Mouse (Mus musculus) stomach, postnatal 0 days (tissue): ENCODE measurements around the gene Vwf. TPM values are rescaled to one million over a fixed set of nuclear protein-coding genes. Genes with fewer than 3 reads are reported as not detected.

Experiments
- ATAC-seq: fragments of 200-750 bp; cut with Nextera tagmentation; 2 replicates; pipeline ENCODE4 v1.8.0; 2017; ENCODE audit not compliant: low FRiP score, low TSS enrichment
- DNase-seq: peaks from one replicate; pipeline ENCODE4 v3.0.0-alpha.2; 2016; ENCODE audit warnings: low spot score
- H3K27ac ChIP-seq: fragments of 300-500 bp; sonication (generic); replicated peaks from 2 replicates; pipeline ENCODE4 v1.5.1; 2014; ENCODE audit warnings: mild to moderate bottlenecking, control low read depth
- H3K27me3 ChIP-seq: fragments of 300-500 bp; sonication (generic); 2 replicates; pipeline ENCODE4 v1.6.1; 2014; ENCODE audit warnings: low read length; ENCODE audit not compliant: control insufficient read depth, insufficient read depth
- H3K36me3 ChIP-seq: fragments of 300-500 bp; sonication (generic); 2 replicates; pipeline ENCODE4 v1.6.1; 2014; ENCODE audit warnings: low read length, mixed read lengths; ENCODE audit not compliant: control insufficient read depth, insufficient read depth
- H3K4me1 ChIP-seq: fragments of 300-500 bp; sonication (generic); replicated peaks from 2 replicates; pipeline ENCODE4 v1.6.1; 2014; ENCODE audit warnings: antibody characterized with exemption; ENCODE audit not compliant: control insufficient read depth, insufficient read depth
- H3K4me2 ChIP-seq: fragments of 300-500 bp; sonication (generic); replicated peaks from 2 replicates; pipeline ENCODE4 v1.6.1; 2014; ENCODE audit warnings: low read depth, mild to moderate bottlenecking, control low read depth, moderate library complexity
- H3K4me3 ChIP-seq: fragments of 300-500 bp; sonication (generic); 2 replicates; pipeline ENCODE4 v1.5.1; 2014; ENCODE audit warnings: low read depth, low read length, control low read depth
- H3K9ac ChIP-seq: fragments of 300-500 bp; sonication (generic); 2 replicates; pipeline ENCODE4 v1.6.1; 2014; ENCODE audit warnings: mild to moderate bottlenecking, low read length, control low read depth, mixed read lengths
- H3K9me3 ChIP-seq: fragments of 300-500 bp; sonication (generic); 2 replicates; pipeline ENCODE4 v1.6.1; 2016; ENCODE audit warnings: low read length; ENCODE audit not compliant: control insufficient read depth
- CTCF ChIP-seq: IDR thresholded peaks from 2 replicates; pipeline ENCODE4 v1.5.1; 2016; ENCODE audit warnings: antibody characterized with exemption, low read depth, mild to moderate bottlenecking, moderate library complexity
- EP300 ChIP-seq: optimal IDR thresholded peaks from 2 replicates; pipeline ENCODE3; 2016; ENCODE audit warnings: antibody characterized with exemption
- WGBS: fragments of 180-500 bp; shearing (Covaris S2); extraction: QIAGEN DNeasy Blood & Tissue Kit; methylation state at CpG from one replicate; pipeline ENCODE4 v1.1.7; 2014; 5-methylcytosine and 5-hydroxymethylcytosine counted together
- polyA plus RNA-seq: library from polyadenylated mRNA; unstranded; fragments of >200 nt; fragmentation: Nextera tagmentation; extraction: Ambion mirVana; gene quantifications from 2 replicates; pipeline ENCODE4 v1.2.1, GENCODE M21; 2015

Vwf gene
- polyA plus RNA-seq, 1 experiment from 2014 or later: 7.8 TPM

DNA sequence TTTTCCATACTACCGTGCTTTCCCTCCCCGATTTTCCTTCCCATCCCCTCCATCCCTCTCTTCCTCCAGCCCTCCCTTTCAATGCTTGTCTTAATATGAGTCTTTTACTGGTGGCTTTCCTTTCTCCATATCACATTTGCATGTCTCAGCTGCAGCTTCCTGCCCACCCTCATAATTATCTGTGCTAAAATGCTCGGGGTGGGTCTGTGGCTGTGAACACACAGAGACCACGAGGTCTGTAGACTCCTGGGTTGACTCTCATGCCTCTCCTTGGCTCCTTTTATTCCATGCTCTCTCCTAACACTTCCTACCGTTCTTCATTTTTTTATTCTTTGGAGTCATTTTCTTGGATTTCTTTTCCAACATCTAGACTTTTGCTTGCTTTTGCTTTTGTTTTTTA is 3.6 kb downstream of the Vwf start:
- 60% methylated on average over 5 of the region's 5 CpGs for WGBS
- TF ChIP-seq CTCF: no peak
- no peak for TF ChIP-seq EP300
- ATAC-seq (no peak), DNase-seq (no peak)
- no peaks in the 10 kb centered on the region for H3K27me3 ChIP-seq
- H3K4me3 ChIP-seq: no peak overlapping the region
- no peaks in the 10 kb centered on the region for H3K9me3 ChIP-seq
- no peaks in the 10 kb centered on the region for H3K4me1 ChIP-seq
- H3K36me3 ChIP-seq: no peaks in the 10 kb centered on the region
- H3K27ac ChIP-seq: no peak overlapping the region
- no peak overlapping the region for H3K4me2 ChIP-seq
- no peak overlapping the region for H3K9ac ChIP-seq

DNA sequence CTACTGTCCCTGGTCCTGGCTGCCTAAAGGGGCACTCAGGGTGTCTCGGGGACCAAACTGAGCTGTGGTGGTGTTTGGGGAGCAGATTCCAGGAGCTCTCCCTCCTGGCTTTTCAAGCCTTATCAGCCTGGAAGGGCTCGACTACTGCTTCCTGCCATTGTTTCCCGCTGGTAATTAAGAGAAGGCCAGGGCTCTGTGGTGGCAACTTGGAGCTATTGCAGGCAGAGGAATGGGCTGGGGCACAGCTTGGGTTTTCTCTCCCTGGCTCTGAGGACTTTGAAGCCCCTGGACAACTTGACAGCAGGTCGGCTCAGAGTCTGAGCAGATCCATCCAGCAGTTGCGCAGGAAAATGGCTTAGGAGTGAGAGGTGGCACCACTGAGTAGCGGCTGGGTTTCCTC is 6.2 kb downstream of the Vwf start:
- 64% methylated on average over 6 of the region's 6 CpGs for WGBS
- Histone ChIP-seq H3K27ac (no peak overlapping the region), H3K4me2 (no peak overlapping the region), H3K9ac (no peak overlapping the region), H3K4me3 (no peak overlapping the region), H3K4me1 (no peaks in the 10 kb centered on the region), H3K27me3 (no peaks in the 10 kb centered on the region), H3K36me3 (no peaks in the 10 kb centered on the region), H3K9me3 (no peaks in the 10 kb centered on the region)
- no peak for TF ChIP-seq EP300
- TF ChIP-seq CTCF: no peak
- DNase-seq (no peak), ATAC-seq (no peak)

DNA sequence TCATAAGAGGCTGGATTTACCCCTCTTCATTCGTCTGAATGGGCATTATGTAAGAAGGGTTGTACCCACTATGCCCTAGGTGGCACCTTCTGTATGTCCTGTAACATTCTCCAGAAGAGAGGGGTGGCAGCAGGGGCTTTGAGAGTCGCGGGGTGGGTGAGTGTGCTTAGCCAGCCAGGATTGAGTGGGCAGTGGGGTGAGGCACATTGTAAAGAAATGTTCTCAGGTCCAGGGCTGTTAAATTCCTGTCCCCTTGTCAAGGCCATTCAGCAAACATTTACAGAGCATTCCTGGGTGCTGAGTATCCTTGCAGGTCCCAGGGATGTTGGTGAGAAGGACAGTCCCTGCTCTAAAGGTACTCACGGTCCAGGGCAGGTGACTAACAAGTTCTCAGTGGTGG is 7.0 kb downstream of the Vwf start:
- Histone ChIP-seq H3K27ac (no peak overlapping the region), H3K9me3 (no peaks in the 10 kb centered on the region), H3K27me3 (no peaks in the 10 kb centered on the region), H3K4me2 (no peak overlapping the region), H3K4me3 (no peak overlapping the region), H3K4me1 (no peaks in the 10 kb centered on the region), H3K9ac (no peak overlapping the region), H3K36me3 (no peaks in the 10 kb centered on the region)
- TF ChIP-seq EP300: no peak
- no peak for TF ChIP-seq CTCF
- DNase-seq (no peak), ATAC-seq (no peak)
- WGBS: 54% methylated on average over 4 of the region's 4 CpGs

DNA sequence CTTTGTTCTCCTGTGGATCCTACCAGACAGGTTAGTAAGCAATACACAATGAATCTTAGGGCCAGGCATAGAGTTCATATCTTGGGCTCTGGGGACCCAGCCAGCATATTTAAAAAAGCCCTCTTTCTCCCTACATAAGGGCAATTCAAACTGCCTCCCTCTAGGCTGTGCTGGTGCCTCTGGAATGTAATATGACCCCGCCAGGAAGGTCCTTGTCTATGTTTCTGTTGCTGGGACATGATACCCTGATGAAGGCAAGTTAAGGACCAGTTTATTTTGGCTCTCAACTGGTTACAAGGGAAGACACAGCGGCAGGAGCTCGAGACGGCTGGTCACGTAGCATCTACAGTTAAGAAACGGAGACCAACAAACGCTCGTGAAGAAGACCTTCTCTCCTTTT is 12.3 kb downstream of the Vwf start:
- H3K27ac ChIP-seq: no peak overlapping the region
- WGBS: 84% methylated on average over 8 of the region's 8 CpGs
- H3K4me2 ChIP-seq: no peak overlapping the region
- no peak for DNase-seq
- H3K4me3 ChIP-seq: no peak overlapping the region
- ATAC-seq: no peak
- H3K9me3 ChIP-seq: no peaks in the 10 kb centered on the region
- no peaks in the 10 kb centered on the region for H3K4me1 ChIP-seq
- TF ChIP-seq EP300 (no peak), CTCF (peak; percentile 9; the same call in 1 of the 2 replicates)
- no peaks in the 10 kb centered on the region for H3K27me3 ChIP-seq
- H3K36me3 ChIP-seq: no peaks in the 10 kb centered on the region
- no peak overlapping the region for H3K9ac ChIP-seq

DNA sequence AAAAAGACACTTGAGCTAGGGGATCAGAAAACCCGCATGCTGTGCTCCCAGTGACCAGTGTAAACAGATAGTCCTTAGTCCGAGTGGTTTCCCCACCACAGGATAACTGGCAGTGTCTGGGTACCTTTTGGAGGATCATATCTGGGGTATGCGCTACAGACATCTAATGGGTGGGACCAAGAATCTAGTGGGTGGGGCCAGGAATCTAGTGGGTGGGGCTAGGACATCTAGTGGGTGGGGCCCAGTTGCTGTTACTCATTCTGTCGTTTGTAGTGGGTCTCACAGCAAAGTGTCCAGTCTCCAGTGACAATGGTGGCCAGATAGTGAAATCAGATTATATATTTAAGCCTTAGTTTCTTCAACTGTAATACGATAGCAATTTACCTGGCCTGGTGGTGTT is 14.5 kb downstream of the Vwf start:
- H3K9me3 ChIP-seq: no peaks in the 10 kb centered on the region
- no peak overlapping the region for H3K4me3 ChIP-seq
- ATAC-seq (no peak), DNase-seq (no peak)
- no peak overlapping the region for H3K9ac ChIP-seq
- H3K4me1 ChIP-seq: no peaks in the 10 kb centered on the region
- WGBS: 64% methylated on average over 5 of the region's 5 CpGs
- no peak overlapping the region for H3K27ac ChIP-seq
- no peaks in the 10 kb centered on the region for H3K36me3 ChIP-seq
- no peak overlapping the region for H3K4me2 ChIP-seq
- no peaks in the 10 kb centered on the region for H3K27me3 ChIP-seq
- TF ChIP-seq CTCF: no peak
- TF ChIP-seq EP300: no peak

DNA sequence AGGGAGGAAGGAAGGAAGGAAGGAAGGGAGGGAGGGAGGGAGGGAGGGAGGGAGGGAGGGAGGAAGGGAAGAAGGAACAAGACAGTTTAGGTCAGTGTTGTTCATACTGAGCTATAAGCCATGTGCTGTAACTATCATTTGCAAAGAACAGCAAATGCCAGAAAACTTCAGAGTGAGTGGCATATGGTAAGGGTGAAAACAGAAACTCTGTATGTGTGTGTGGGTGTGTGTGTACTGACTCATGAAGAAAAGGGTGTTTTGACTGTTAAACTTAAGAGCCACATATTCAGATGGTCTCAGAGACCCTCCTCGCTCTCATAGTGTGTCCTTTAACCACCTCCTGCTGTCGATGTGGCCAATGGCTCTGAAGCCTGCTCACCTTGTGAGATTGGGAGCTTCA is 14.9 kb downstream of the Vwf start:
- no peak overlapping the region for H3K27ac ChIP-seq
- 83% methylated on average over 2 of the region's 2 CpGs for WGBS
- H3K4me1 ChIP-seq: no peaks in the 10 kb centered on the region
- DNase-seq (no peak), ATAC-seq (no peak)
- no peaks in the 10 kb centered on the region for H3K27me3 ChIP-seq
- no peak for TF ChIP-seq EP300
- no peak for TF ChIP-seq CTCF
- H3K9me3 ChIP-seq: no peaks in the 10 kb centered on the region
- H3K4me3 ChIP-seq: no peak overlapping the region
- no peak overlapping the region for H3K4me2 ChIP-seq
- H3K9ac ChIP-seq: no peak overlapping the region
- H3K36me3 ChIP-seq: no peaks in the 10 kb centered on the region
